Mouse (Mus musculus) intestine, embryonic 16.5 days (tissue): ENCODE data around the gene Slc38a6. TPM values are rescaled to one million over a fixed set of nuclear protein-coding genes. Genes with fewer than 3 reads are reported as not detected.

Source experiments
- ATAC-seq: fragments of 200-750 bp; cut with Nextera tagmentation; 2 replicates; pipeline ENCODE4 v1.8.0; 2017; ENCODE audit warnings: moderate TSS enrichment, moderate library complexity
- H3K27ac ChIP-seq: fragments of 300-500 bp; sonication (generic); 2 replicates; pipeline ENCODE4 v1.5.1; 2014; ENCODE audit warnings: mild to moderate bottlenecking, low read length
- H3K27me3 ChIP-seq: fragments of 300-500 bp; sonication (generic); replicated peaks from 2 replicates; pipeline ENCODE4 v1.6.1; 2014; ENCODE audit warnings: low read length, control low read depth, mixed read lengths; ENCODE audit not compliant: control insufficient read depth, insufficient read depth
- H3K36me3 ChIP-seq: fragments of 300-500 bp; sonication (generic); 2 replicates; pipeline ENCODE4 v1.6.1; 2014; ENCODE audit warnings: low read length, control low read depth; ENCODE audit not compliant: control insufficient read depth, insufficient read depth
- H3K4me1 ChIP-seq: fragments of 300-500 bp; sonication (generic); 2 replicates; pipeline ENCODE4 v1.6.1; 2014; ENCODE audit warnings: low read length, control low read depth, mixed read lengths; ENCODE audit not compliant: control insufficient read depth, insufficient read depth
- H3K4me2 ChIP-seq: fragments of 300-500 bp; sonication (generic); 2 replicates; pipeline ENCODE4 v1.6.1; 2014; ENCODE audit warnings: low read depth, low read length, control low read depth
- H3K4me3 ChIP-seq: fragments of 300-500 bp; sonication (generic); 2 replicates; pipeline ENCODE4 v1.5.1; 2014; ENCODE audit warnings: mild to moderate bottlenecking, low read length
- H3K9ac ChIP-seq: fragments of 300-500 bp; sonication (generic); 2 replicates; pipeline ENCODE4 v1.6.1; 2014; ENCODE audit warnings: low read depth, low read length
- H3K9me3 ChIP-seq: fragments of 300-500 bp; sonication (generic); 2 replicates; pipeline ENCODE4 v1.6.1; 2016; ENCODE audit warnings: low read length, control low read depth; ENCODE audit not compliant: control insufficient read depth
- WGBS: fragments of 180-500 bp; shearing (Covaris S2); extraction: QIAGEN DNeasy Blood & Tissue Kit; methylation state at CpG from one replicate; pipeline ENCODE4 v1.1.7; 2014; 5-methylcytosine and 5-hydroxymethylcytosine counted together
- polyA plus RNA-seq: library from polyadenylated mRNA; unstranded; fragments of >200 nt; fragmentation: Nextera tagmentation; extraction: Ambion mirVana; gene quantifications from 2 replicates; pipeline ENCODE4 v1.2.1, GENCODE M21; 2015

Slc38a6 gene
- polyA plus RNA-seq, 1 experiment from 2014 or later = 7.7 TPM

DNA sequence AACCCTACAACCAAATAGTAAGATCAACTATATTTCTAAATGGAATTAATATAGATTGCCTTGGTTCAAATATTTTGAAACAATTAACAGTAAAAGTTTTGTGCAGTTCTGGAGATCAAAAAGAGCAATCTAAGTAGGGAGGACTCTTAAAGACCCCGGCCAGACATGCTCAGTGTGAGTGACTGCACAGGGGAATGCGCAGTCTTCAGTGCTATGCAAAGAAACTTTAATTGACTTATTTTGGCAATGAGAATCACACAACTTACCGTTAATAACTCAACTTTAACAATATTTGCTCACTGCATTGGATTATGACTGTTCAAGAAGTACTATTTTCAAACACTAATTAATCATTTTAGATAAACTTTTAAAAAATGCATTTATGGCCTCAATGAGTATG lies 17.0 kb upstream of the Slc38a6 start:
- no peak overlapping the region for H3K27ac ChIP-seq
- H3K4me3 ChIP-seq = no peak overlapping the region
- H3K27me3 ChIP-seq = no peaks in the 10 kb centered on the region
- WGBS = 64% methylated on average over 3 of the region's 3 CpGs
- no peak for ATAC-seq
- no peaks in the 10 kb centered on the region for H3K9me3 ChIP-seq
- no peaks in the 10 kb centered on the region for H3K36me3 ChIP-seq
- no peak overlapping the region for H3K9ac ChIP-seq
- H3K4me1 ChIP-seq = no peaks in the 10 kb centered on the region
- no peak overlapping the region for H3K4me2 ChIP-seq

DNA sequence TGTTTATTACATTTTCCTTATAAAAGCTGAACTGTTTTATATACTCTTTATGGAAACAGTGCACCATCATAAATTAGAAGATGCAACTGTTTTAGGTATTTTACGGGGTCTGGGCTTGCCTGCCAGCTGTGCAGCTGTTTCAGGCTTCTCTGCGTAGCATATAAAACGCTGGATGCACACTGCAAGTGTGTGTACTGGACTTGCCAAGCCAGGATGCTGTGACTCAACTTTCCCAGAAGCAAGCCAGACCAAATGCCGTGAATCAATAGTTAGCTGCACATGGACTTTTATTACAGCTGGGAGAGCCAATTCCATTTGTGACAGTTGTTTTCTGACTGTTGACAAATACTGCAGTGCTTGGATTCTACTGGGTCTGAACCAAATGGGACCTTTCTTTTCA lies 16.6 kb upstream of the Slc38a6 start:
- no peaks in the 10 kb centered on the region for H3K9me3 ChIP-seq
- no peaks in the 10 kb centered on the region for H3K4me1 ChIP-seq
- H3K4me3 ChIP-seq = no peak overlapping the region
- no peak overlapping the region for H3K9ac ChIP-seq
- no peaks in the 10 kb centered on the region for H3K27me3 ChIP-seq
- ATAC-seq = no peak
- H3K36me3 ChIP-seq = no peaks in the 10 kb centered on the region
- H3K27ac ChIP-seq = no peak overlapping the region
- 65% methylated on average over 4 of the region's 4 CpGs for WGBS
- H3K4me2 ChIP-seq = no peak overlapping the region

DNA sequence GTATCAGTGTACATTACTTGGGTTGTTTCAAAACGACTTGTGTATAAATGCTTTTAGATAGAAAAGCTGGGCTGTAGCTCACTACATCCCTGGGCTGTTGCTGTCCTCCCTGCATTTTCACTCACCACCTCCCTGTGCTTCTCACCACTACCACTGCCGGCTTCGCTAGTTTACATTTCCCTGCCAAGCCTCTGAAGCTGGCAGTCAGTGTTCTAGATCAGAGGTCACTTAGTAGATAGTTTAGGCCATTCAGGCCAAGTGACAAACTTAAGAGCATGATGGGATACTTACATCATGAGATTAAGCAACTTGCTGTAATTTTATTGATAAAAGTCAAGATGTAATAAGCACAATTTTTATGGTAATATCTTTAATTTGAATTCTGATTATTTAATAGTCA lies 11.7 kb upstream of the Slc38a6 start:
- H3K4me2 ChIP-seq = no peak overlapping the region
- H3K36me3 ChIP-seq = peaks cover 8% of the 10 kb centered on the region
- H3K27ac ChIP-seq = no peak overlapping the region
- 95% methylated on average over 3 of the region's 3 CpGs for WGBS
- 0 out of 2 replicates have a peak, but pooled peaks cover 4% of the 10 kb centered on the region for H3K9me3 ChIP-seq
- H3K4me3 ChIP-seq = no peak overlapping the region
- H3K27me3 ChIP-seq = no peaks in the 10 kb centered on the region
- no peaks in the 10 kb centered on the region for H3K4me1 ChIP-seq
- H3K9ac ChIP-seq = no peak overlapping the region
- no peak for ATAC-seq

DNA sequence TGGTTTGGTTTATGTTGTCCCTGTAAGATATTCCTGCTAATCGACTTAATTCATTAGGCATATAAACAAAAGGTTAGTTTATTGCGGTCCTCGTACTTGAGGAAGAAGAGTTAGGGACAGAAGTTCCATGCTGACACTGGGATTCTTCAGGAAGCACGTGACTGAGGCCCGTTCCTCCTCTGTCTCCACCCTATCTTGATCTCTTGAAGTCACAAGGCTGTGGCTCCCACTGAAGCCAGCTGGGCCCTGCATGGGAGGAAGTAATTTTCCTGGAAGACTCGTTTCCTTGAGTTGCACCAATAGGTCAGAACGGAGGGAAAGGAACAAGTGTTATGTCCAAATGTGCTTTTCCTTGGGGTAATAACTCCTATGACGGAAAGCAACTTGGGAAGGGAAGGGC lies 1.0 kb downstream of the Slc38a6 start:
- H3K9me3 ChIP-seq = no peaks in the 10 kb centered on the region
- peak overlapping the region; percentile 82 for H3K4me3 ChIP-seq
- ATAC-seq = 0 out of 2 replicates have a peak, but pooled peaks have one; percentile 15
- 52% methylated on average over 8 of the region's 8 CpGs for WGBS
- H3K27me3 ChIP-seq = no peaks in the 10 kb centered on the region
- H3K4me1 ChIP-seq = peaks cover 6% of the 10 kb centered on the region; the same call in 1 of the 2 replicates
- H3K9ac ChIP-seq = no peak overlapping the region; the same call in 1 of the 2 replicates
- peak overlapping the region; percentile 68 for H3K4me2 ChIP-seq
- no peak overlapping the region for H3K27ac ChIP-seq
- no peaks in the 10 kb centered on the region for H3K36me3 ChIP-seq

DNA sequence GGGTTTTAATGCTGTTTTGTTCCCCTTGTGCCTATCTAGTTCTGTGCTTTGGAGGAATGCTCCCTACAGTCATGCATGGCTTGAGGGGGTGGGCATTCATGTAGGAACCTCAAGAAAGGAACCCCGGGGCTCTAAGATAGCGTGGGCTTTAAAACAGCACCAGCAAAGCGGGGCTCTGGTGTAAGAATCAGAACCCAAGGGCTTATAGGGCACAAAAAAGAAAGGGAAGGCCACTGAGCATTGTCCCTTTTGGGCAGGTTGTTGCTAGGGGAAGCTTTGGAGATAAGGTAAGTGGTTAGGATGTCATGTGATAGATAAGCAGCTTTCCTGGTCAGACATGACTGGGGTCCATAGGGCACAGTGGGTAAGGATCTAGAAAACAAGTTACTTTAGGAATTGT lies 2.0 kb downstream of the Slc38a6 start:
- H3K4me2 ChIP-seq = no peak overlapping the region
- H3K36me3 ChIP-seq = no peaks in the 10 kb centered on the region
- WGBS = 95% methylated on average over 3 of the region's 3 CpGs
- no peaks in the 10 kb centered on the region for H3K27me3 ChIP-seq
- H3K27ac ChIP-seq = no peak overlapping the region
- no peaks in the 10 kb centered on the region for H3K9me3 ChIP-seq
- peaks cover 6% of the 10 kb centered on the region; the same call in 1 of the 2 replicates for H3K4me1 ChIP-seq
- H3K9ac ChIP-seq = no peak overlapping the region
- H3K4me3 ChIP-seq = no peak overlapping the region
- no peak for ATAC-seq

DNA sequence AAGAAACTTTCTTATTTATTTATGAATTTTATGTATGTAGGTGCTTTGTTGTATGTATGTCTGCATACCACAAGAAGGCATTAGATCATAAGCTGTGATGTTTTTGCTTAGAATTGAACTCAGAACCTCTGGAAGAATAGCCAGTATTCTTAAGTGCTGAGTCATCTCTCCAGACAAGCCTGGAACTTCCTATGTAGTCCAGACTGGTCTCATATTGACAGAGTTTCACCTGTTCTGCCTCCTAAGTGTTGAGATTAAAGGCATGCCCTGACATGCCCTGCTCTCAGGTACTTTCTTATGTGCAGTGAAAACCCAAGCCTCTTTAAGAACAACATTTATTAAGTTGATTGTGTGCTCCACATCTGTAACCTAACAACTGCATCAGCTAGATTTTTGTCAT lies 8.3 kb downstream of the Slc38a6 start:
- no peak overlapping the region for H3K27ac ChIP-seq
- no peak overlapping the region for H3K4me3 ChIP-seq
- no peak for ATAC-seq
- H3K4me2 ChIP-seq = no peak overlapping the region
- no peaks in the 10 kb centered on the region for H3K27me3 ChIP-seq
- H3K36me3 ChIP-seq = no peaks in the 10 kb centered on the region
- H3K9me3 ChIP-seq = no peaks in the 10 kb centered on the region
- no peak overlapping the region for H3K9ac ChIP-seq
- H3K4me1 ChIP-seq = peaks cover 7% of the 10 kb centered on the region; the same call in 1 of the 2 replicates

DNA sequence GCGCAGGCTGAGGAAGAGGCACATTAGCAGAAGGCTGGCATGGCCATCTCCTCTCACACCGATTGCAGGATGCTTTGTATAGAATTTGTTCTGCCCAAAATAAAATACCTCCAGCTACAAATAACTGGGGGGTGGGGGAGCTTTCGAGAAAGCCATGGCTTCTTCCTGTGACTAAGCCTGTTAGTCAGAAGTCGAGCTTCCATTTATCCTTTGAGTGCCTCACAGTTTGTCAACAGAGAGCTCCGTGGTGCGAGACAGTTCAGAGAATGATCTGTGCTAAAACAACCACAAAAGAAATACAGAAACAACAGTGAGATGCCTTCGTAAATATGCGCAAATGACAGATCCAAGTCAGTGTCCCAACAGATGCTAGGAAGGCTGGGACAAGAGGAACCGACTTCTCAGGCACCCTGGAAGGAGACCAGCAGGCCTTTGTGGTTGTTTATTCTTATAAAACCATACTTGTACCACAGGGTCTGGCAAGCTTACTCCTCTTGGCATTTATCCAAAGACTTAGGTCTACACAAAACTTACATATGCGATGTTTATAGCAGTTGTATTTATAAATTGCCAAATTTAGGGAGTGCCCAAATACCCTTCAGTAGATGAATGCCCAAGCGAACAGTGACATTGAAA lies 9.0 kb downstream of the Slc38a6 start:
- Histone ChIP-seq H3K36me3 (no peaks in the 10 kb centered on the region), H3K4me2 (no peak overlapping the region), H3K4me1 (peaks cover 7% of the 10 kb centered on the region; the same call in 1 of the 2 replicates), H3K4me3 (no peak overlapping the region), H3K9ac (no peak overlapping the region), H3K27ac (no peak overlapping the region), H3K9me3 (no peaks in the 10 kb centered on the region), H3K27me3 (no peaks in the 10 kb centered on the region)
- no peak for ATAC-seq
- 63% methylated on average over 11 of the region's 11 CpGs for WGBS

DNA sequence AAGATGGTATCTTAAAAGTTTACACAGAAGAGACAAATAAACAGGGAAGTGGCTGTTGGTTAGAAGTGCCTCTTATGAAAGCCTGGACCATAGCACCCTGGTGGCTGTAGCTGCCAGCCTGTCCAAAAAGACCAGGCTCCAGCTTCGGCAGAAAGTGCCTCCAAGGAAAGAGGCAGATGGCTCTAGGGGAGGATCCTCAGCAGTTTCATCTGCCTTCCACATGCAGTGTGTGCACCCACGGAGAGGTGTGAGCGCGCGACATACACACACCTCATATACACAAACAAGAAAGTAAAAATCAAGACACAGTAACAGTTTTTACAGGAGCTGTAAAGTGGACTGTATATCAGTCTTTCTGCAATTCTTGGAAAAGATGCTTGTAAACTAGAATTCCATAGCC lies 12.0 kb downstream of the Slc38a6 start:
- Histone ChIP-seq H3K4me1 (peaks cover 7% of the 10 kb centered on the region; the same call in 1 of the 2 replicates), H3K27ac (no peak overlapping the region), H3K9me3 (no peaks in the 10 kb centered on the region), H3K9ac (no peak overlapping the region), H3K4me2 (no peak overlapping the region), H3K27me3 (no peaks in the 10 kb centered on the region), H3K36me3 (no peaks in the 10 kb centered on the region), H3K4me3 (no peak overlapping the region)
- WGBS = 89% methylated on average over 5 of the region's 5 CpGs
- ATAC-seq = no peak

DNA sequence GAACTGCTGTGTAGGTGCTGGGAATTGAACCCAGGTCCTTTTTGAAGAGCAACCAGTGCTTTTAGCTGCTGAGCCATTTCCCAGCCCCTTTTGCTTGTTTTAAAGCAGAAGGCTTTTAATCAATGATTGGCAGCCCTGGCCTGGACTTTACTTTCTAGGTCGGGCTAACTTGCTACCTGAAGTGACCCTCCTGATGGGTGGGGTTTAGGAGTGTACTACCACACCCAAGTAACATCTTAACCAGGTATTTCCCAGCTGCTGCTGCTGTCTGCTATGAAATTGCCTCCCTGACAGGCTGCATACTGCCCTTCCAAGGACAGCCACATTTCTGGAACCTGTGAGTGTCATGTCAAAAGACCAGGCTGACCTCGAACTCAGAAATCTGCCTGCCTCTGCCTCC lies 14.0 kb downstream of the Slc38a6 start:
- no peak overlapping the region for H3K9ac ChIP-seq
- no peak for ATAC-seq

DNA sequence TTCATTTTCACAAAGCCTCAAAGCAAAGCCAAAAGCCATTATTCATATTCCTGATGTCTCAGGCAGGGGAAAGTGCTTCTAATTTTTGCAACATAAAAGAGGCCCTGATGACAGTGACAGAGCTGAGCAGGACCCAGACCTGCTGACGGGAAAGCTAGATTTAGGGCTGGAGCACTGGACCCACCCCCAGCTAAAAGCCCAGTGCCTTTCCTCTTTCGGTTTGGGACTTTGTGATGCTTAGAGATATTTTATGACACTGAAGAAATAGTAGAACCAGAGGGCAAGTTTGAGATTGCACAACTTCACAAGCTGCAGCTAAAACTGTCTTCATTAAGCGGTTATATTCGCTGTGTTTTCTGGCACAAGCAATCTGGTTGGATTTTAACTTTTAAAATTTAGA lies 18.1 kb downstream of the Slc38a6 start:
- no peaks in the 10 kb centered on the region for H3K36me3 ChIP-seq
- H3K27ac ChIP-seq = no peak overlapping the region; the same call in 1 of the 2 replicates
- ATAC-seq = no peak
- H3K27me3 ChIP-seq = no peaks in the 10 kb centered on the region
- no peak overlapping the region for H3K4me2 ChIP-seq
- no peaks in the 10 kb centered on the region for H3K9me3 ChIP-seq
- H3K9ac ChIP-seq = no peak overlapping the region
- no peak overlapping the region for H3K4me3 ChIP-seq
- no peaks in the 10 kb centered on the region for H3K4me1 ChIP-seq
- 77% methylated on average over 4 of the region's 4 CpGs for WGBS

More for the DNA sequence above, 14.0 kb downstream of the Slc38a6 start:
- H3K4me1 ChIP-seq = peaks cover 4% of the 10 kb centered on the region; the same call in 1 of the 2 replicates
- H3K4me2 ChIP-seq = no peak overlapping the region
- no peak overlapping the region for H3K4me3 ChIP-seq
- H3K27ac ChIP-seq = no peak overlapping the region
- H3K36me3 ChIP-seq = no peaks in the 10 kb centered on the region
- H3K27me3 ChIP-seq = no peaks in the 10 kb centered on the region
- 78% methylated on average over 2 of the region's 2 CpGs for WGBS
- no peaks in the 10 kb centered on the region for H3K9me3 ChIP-seq
